Mouse (Mus musculus): Measurements from ENCODE around the gene St3gal3.

DNA sequence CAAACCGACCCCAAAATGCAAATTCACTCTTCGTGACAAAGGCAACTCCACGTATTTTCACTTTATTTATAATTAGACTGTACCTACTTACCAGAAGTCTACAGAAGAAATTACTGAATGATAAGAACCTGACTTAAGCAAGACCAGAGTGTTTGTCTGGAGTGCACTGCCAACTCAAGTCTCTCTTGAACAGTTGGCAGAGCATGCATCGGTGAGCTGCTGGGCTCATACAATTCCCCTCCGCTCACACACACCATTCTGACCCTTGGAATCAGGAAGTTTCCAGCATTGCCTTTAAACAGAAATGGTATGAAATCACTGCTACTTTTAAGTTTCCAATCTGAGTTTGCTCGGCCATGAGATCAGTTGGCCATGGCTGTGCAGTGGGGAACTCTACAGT, 36.1 kb downstream of the St3gal3 start:
- no peak for TF ChIP-seq CTCF (IDR thresholded peaks at IDR 0.05; ENCODE audit: low read depth)
- TF ChIP-seq EP300 (IDR thresholded peaks at IDR 0.05; ENCODE audit: low read depth), result no peak
